Mouse (Mus musculus) splenic B cell, adult 2 months (primary cell): ENCODE measurements around the gene Acoxl.

Experiments
- DNase-seq: peaks from one replicate; pipeline ENCODE4 v3.0.0-alpha.2; 2011; ENCODE audit warnings: low read depth, low spot score
- H3K27me3 ChIP-seq: 2 replicates; pipeline ENCODE4 v1.6.1; 2012; ENCODE audit warnings: mild to moderate bottlenecking, low read length, moderate library complexity, mixed read lengths; ENCODE audit not compliant: control insufficient read depth, poor library complexity, insufficient read depth, severe bottlenecking
- H3K36me3 ChIP-seq: 2 replicates; pipeline ENCODE4 v1.6.1; 2012; ENCODE audit warnings: mild to moderate bottlenecking, low read length, moderate library complexity, mixed read lengths; ENCODE audit not compliant: control insufficient read depth, poor library complexity, insufficient read depth, severe bottlenecking

Acoxl gene

DNA sequence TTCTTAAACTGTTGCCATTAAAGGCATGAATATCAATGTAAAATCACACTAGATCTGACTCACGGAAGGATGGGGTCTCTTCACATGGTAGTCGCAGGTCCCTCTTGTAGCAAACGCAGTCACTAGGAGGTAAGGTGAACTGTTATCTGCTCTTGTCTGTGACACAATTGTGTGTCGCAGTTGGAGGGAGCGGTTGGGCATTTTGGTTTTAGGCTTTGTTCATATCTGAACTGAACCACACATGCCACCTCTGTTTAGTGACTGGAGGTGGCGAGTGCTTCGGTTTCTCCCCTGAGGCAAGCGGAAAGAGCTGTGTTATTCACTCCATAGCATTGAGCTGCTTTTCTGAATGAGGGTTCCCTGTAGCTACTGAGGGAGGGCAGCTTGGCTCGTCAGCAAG lies 313.5 kb downstream of the Acoxl start:
- H3K27me3 ChIP-seq: no peaks in the 10 kb centered on the region
- H3K36me3 ChIP-seq: peaks cover 3% of the 10 kb centered on the region; the same call in 1 of the 2 replicates
- peak; percentile 10 for DNase-seq

DNA sequence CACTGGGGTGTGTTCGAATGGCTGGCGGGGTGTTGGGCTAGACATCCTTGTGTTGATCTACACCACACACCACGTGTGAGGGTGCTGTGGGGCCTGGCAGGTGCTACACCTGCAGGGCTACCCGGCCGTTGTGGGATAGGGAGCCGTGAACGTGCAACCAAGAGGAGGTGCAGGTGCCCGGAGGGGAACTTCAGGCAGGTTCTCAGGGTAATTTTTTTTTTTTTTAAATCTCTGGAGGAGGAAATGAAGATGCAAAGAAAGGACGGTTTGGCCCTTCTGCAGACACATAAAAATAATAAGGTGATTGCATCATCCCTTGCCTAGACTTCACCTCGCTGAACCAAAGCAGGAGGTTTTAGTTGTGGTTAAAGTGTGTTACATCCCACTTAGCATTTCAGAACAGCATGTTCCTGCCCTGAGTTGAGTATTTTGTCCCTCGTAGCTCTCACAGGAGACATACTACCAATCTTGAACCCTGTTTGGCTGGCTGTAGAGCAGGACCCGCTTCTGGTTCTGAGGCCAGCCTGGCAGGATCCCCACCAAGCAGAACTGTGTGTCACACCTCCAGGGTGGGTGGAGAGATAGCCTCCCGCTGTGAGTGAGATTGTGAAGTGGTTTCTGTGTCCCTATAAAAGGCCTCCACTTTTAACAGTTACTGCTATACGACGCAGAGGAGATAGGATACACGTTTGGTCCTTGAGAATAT lies 314.3 kb downstream of the Acoxl start:
- DNase-seq: peak; percentile 79
- Histone ChIP-seq H3K36me3 (0 out of 2 replicates have a peak, but pooled peaks cover under 1% of the 10 kb centered on the region), H3K27me3 (no peaks in the 10 kb centered on the region)

GRCm38 (mm10) chr2:128153551-128153910 lies 314.9 kb downstream of the Acoxl start:
- peak; percentile 78 for DNase-seq
- H3K27me3 ChIP-seq: no peaks in the 10 kb centered on the region
- peaks cover 3% of the 10 kb centered on the region; the same call in 1 of the 2 replicates for H3K36me3 ChIP-seq

GRCm38 (mm10) chr2:128155412-128156066 lies 316.9 kb downstream of the Acoxl start:
- Histone ChIP-seq H3K27me3 (no peaks in the 10 kb centered on the region), H3K36me3 (peaks cover 5% of the 10 kb centered on the region; the same call in 1 of the 2 replicates)
- no peak for DNase-seq

DNA sequence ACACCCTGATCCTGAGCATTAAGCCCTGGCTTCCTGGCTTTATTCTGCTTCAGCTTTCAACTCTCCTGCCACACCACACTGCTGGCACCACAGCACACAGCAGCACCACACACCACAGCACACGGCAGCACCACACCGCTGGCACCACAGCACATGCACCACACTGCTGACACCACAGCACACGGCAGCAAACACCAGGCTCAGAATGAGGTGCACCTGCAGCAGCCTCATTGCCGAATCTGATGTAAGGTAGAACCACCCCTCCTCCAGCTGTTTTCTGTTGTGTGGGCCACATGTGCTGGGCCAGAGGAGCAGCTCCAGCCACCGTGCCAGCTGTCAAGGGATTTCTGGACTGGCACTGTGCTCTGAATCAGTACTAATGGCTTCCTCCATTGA lies 317.4 kb downstream of the Acoxl start:
- no peak for DNase-seq
- Histone ChIP-seq H3K27me3 (no peaks in the 10 kb centered on the region), H3K36me3 (peaks cover 5% of the 10 kb centered on the region; the same call in 1 of the 2 replicates)

GRCm38 (mm10) chr2:128156557-128157412 lies 318.1 kb downstream of the Acoxl start:
- no peaks in the 10 kb centered on the region for H3K27me3 ChIP-seq
- DNase-seq: no peak
- H3K36me3 ChIP-seq: peaks cover 5% of the 10 kb centered on the region; the same call in 1 of the 2 replicates

- peak; percentile 22 for DNase-seq
- Histone ChIP-seq H3K27me3 (no peaks in the 10 kb centered on the region), H3K36me3 (peaks cover 5% of the 10 kb centered on the region; the same call in 1 of the 2 replicates)
Measured at GRCm38 (mm10) chr2:128158734-128159410, 320.2 kb downstream of the Acoxl start.

- no peak for DNase-seq
- H3K36me3 ChIP-seq: peaks cover 5% of the 10 kb centered on the region; the same call in 1 of the 2 replicates
- no peaks in the 10 kb centered on the region for H3K27me3 ChIP-seq
Measured at GRCm38 (mm10) chr2:128159619-128160125, 321.0 kb downstream of the Acoxl start.

DNA sequence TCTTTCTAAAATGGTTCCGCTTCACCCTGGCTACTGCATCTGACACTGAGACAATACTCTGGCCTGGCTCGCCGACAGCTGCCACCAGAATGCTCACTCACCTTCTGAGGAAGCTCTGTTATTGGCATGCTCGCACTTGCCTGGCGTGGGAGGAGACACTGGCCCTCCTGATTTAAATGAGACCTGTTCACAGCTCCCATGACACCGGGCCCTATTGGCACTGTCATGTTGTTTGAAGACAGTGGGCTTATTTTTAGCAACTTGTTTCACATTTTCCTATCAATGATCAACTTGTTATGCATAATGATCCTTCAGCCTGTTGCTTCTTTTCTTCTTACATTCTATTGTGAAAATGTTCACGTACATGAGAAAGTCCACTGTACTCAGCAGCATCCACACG lies 324.5 kb downstream of the Acoxl start:
- DNase-seq: no peak
- H3K27me3 ChIP-seq: no peaks in the 10 kb centered on the region
- peaks cover 3% of the 10 kb centered on the region; the same call in 1 of the 2 replicates for H3K36me3 ChIP-seq

DNA sequence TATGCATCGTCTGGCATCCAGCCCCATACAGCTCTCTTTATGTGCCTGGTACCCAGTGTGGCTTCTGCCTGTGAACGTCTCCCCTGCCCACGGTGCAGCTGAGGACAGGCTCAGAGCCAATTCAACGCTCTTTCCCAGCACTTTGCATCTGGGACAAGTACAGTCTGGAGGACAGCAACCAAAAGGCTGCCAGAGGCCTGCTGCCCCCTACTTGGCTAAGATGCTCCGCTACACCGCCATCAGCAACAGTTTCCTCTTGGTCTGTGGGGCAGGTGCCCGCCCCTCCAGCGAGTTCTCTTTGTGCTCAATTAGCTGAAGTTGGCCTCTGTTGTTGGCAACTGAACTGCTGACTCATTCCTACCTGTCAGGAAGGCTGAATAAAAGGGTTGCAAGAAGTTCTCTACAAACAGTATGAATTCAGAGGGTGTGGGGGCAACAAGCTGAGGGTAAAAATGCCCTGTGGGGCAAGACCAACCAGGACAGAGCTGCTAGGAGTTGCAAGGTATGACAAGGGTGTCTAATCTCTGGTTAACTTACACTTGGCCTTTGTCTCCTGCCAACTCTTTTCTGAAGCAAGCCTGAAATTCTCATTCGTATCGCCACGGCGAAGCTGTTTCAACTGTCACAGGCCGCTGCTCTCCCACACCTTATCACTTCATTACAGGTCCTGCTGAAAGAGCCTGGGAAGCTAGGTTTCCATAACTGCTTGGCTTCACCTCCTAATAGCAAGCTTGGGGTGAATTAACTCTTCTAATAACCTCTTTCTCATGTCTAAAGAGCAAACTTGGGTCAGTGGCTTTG lies 328.1 kb downstream of the Acoxl start:
- no peak for DNase-seq
- H3K27me3 ChIP-seq: no peaks in the 10 kb centered on the region

DNA sequence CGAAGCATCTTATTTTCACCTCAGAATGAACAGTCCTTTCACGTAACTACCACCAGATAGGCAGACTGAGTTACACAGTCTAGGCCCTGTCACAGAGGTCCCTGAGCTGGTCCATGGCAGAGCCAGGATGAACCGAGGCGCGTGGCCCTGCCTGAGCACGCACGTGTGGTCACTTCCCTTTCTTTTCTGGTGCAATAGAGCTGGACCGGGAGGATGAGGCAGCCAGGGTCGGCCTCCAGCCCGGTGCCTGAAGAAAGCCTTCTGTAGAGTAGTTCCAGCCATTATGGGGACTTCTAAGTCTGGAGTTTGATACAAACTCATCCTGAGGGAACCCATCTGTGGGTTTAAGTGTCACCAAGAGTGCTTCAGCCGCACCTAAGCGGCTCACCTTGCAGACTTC lies 329.3 kb downstream of the Acoxl start:
- no peak for DNase-seq
- no peaks in the 10 kb centered on the region for H3K27me3 ChIP-seq

More for the DNA sequence above, 328.1 kb downstream of the Acoxl start:
- no peaks in the 10 kb centered on the region for H3K36me3 ChIP-seq

DNA sequence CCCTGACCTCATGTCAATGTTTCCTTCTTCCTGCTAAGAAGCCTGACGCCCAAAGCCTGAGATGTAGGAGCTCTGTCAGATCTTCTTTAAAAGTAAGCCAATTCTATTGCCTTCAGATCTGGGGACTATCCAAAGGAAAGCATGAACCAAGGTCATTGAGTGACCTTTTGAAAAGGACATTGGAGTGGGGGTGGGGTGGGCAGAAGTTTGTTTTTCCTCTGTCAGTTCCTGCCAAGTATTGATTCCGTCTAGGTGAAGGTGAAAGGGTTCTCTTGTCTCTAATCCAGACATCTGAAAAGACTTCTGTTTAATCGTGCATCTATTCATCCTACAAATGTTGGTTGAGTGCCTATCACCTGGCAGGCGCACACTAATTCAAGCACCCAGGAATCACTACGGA lies 330.8 kb downstream of the Acoxl start:
- Histone ChIP-seq H3K36me3 (no peaks in the 10 kb centered on the region), H3K27me3 (no peaks in the 10 kb centered on the region)
- no peak for DNase-seq

More for the DNA sequence above, 329.3 kb downstream of the Acoxl start:
- no peaks in the 10 kb centered on the region for H3K36me3 ChIP-seq

DNA sequence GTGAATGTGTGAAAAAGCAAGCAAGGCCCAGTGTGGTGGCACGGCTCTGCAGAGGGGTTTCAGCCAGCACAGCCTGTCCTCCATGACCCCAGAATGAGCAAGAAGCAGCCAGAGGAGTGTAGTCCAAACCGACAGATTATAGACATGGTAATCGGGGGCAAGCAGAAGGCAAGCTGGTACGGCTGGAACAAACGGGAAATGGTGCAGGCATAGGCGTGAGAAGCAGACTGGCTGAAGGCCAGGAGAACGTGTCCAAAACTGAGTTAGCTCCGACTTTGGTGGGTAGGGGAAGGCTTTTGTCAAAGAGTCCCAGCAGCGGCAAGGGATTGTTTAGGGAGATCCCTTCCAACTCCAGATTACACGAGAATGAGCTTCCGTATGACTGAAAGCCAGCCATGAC lies 331.3 kb downstream of the Acoxl start:
- DNase-seq: no peak
- Histone ChIP-seq H3K36me3 (no peaks in the 10 kb centered on the region), H3K27me3 (no peaks in the 10 kb centered on the region)
